Mouse (Mus musculus): ENCODE measurements around the gene Meis1. TPM values are rescaled to one million over a fixed set of nuclear protein-coding genes. Genes with fewer than 3 reads are reported as not detected.
A peak's percentile ranks its signal among the peaks of the same experiment; 100 is the strongest.

Meis1 gene
- polyA plus RNA-seq, 1 experiment: 34.6 TPM

GRCm38 (mm10) chr11:19009536-19010395 is 9.0 kb downstream of the Meis1 start:
- Histone ChIP-seq H3K27ac (ENCODE audit: insufficient read depth, low read length) (peak overlapping the region; percentile 59), H3K4me3 (ENCODE audit: insufficient read depth, low read length) (peak overlapping the region; percentile 21), H3K4me1 (ENCODE audit: control insufficient read depth, insufficient read depth, low read length) (no peaks in the 10 kb centered on the region; the same call in 1 of the 2 replicates)
- TF ChIP-seq POLR2A (IDR thresholded peaks at IDR 0.05; ENCODE audit: low read depth, low read length) (no peak), CTCF (IDR thresholded peaks at IDR 0.05; ENCODE audit: borderline replicate concordance, insufficient read depth, low read length) (no peak)

GRCm38 (mm10) chr11:19008610-19009384 is 10.0 kb downstream of the Meis1 start:
- TF ChIP-seq POLR2A (IDR thresholded peaks at IDR 0.05; ENCODE audit: low read depth, low read length): no peak
- TF ChIP-seq CTCF (IDR thresholded peaks at IDR 0.05; ENCODE audit: borderline replicate concordance, insufficient read depth, low read length): no peak
- Histone ChIP-seq H3K4me3 (ENCODE audit: insufficient read depth, low read length) (no peak overlapping the region), H3K27ac (ENCODE audit: insufficient read depth, low read length) (peak overlapping the region; percentile 14; the same call in 1 of the 2 replicates), H3K4me1 (ENCODE audit: control insufficient read depth, insufficient read depth, low read length) (no peaks in the 10 kb centered on the region; the same call in 1 of the 2 replicates)

- no peaks in the 10 kb centered on the region; the same call in 1 of the 2 replicates for H3K4me1 ChIP-seq (ENCODE audit: control insufficient read depth, insufficient read depth, low read length)
- H3K4me3 ChIP-seq (ENCODE audit: insufficient read depth, low read length): no peak overlapping the region; the same call in 1 of the 2 replicates
- TF ChIP-seq POLR2A (IDR thresholded peaks at IDR 0.05; ENCODE audit: low read depth, low read length) (no peak), CTCF (IDR thresholded peaks at IDR 0.05; ENCODE audit: borderline replicate concordance, insufficient read depth, low read length) (no peak)
- H3K27ac ChIP-seq (ENCODE audit: insufficient read depth, low read length): peak overlapping the region; percentile 53; the same call in 1 of the 2 replicates
These were observed 11.0 kb downstream of the Meis1 start for GRCm38 (mm10) chr11:19007541-19008424.

GRCm38 (mm10) chr11:19007068-19007467 is 11.7 kb downstream of the Meis1 start:
- Histone ChIP-seq H3K4me3 (ENCODE audit: insufficient read depth, low read length) (no peak overlapping the region), H3K27ac (ENCODE audit: insufficient read depth, low read length) (peak overlapping the region; percentile 53; the same call in 1 of the 2 replicates), H3K4me1 (ENCODE audit: control insufficient read depth, insufficient read depth, low read length) (no peaks in the 10 kb centered on the region; the same call in 1 of the 2 replicates)
- TF ChIP-seq CTCF (IDR thresholded peaks at IDR 0.05; ENCODE audit: borderline replicate concordance, insufficient read depth, low read length) (no peak), POLR2A (IDR thresholded peaks at IDR 0.05; ENCODE audit: low read depth, low read length) (no peak)

GRCm38 (mm10) chr11:19005913-19006693 is 12.7 kb downstream of the Meis1 start:
- Histone ChIP-seq H3K4me3 (ENCODE audit: insufficient read depth, low read length) (no peak overlapping the region), H3K4me1 (ENCODE audit: control insufficient read depth, insufficient read depth, low read length) (no peaks in the 10 kb centered on the region; the same call in 1 of the 2 replicates), H3K27ac (ENCODE audit: insufficient read depth, low read length) (peak overlapping the region; percentile 11)
- TF ChIP-seq CTCF (IDR thresholded peaks at IDR 0.05; ENCODE audit: borderline replicate concordance, insufficient read depth, low read length) (no peak), POLR2A (IDR thresholded peaks at IDR 0.05; ENCODE audit: low read depth, low read length) (no peak)

GRCm38 (mm10) chr11:19005007-19005912 is 13.5 kb downstream of the Meis1 start:
- no peak overlapping the region for H3K4me3 ChIP-seq (ENCODE audit: insufficient read depth, low read length)
- no peaks in the 10 kb centered on the region; the same call in 1 of the 2 replicates for H3K4me1 ChIP-seq (ENCODE audit: control insufficient read depth, insufficient read depth, low read length)
- TF ChIP-seq POLR2A (IDR thresholded peaks at IDR 0.05; ENCODE audit: low read depth, low read length) (no peak), CTCF (IDR thresholded peaks at IDR 0.05; ENCODE audit: borderline replicate concordance, insufficient read depth, low read length) (no peak)
- no peak overlapping the region for H3K27ac ChIP-seq (ENCODE audit: insufficient read depth, low read length)

- H3K4me1 ChIP-seq (ENCODE audit: control insufficient read depth, insufficient read depth, low read length): no peaks in the 10 kb centered on the region
- H3K4me3 ChIP-seq (ENCODE audit: insufficient read depth, low read length): no peak overlapping the region
- TF ChIP-seq CTCF (IDR thresholded peaks at IDR 0.05; ENCODE audit: borderline replicate concordance, insufficient read depth, low read length) (no peak), POLR2A (IDR thresholded peaks at IDR 0.05; ENCODE audit: low read depth, low read length) (no peak)
- no peak overlapping the region for H3K27ac ChIP-seq (ENCODE audit: insufficient read depth, low read length)
These were observed 15.7 kb downstream of the Meis1 start for GRCm38 (mm10) chr11:19003066-19003465.

GRCm38 (mm10) chr11:18996767-18997166 is 22.0 kb downstream of the Meis1 start:
- Histone ChIP-seq H3K27ac (ENCODE audit: insufficient read depth, low read length) (no peak overlapping the region), H3K4me3 (ENCODE audit: insufficient read depth, low read length) (no peak overlapping the region), H3K4me1 (ENCODE audit: control insufficient read depth, insufficient read depth, low read length) (no peaks in the 10 kb centered on the region)
- TF ChIP-seq CTCF (IDR thresholded peaks at IDR 0.05; ENCODE audit: borderline replicate concordance, insufficient read depth, low read length) (no peak), POLR2A (IDR thresholded peaks at IDR 0.05; ENCODE audit: low read depth, low read length) (no peak)

All from embryonic fibroblast, embryonic 13.5 days (primary cell).